Mouse (Mus musculus) hindbrain, embryonic 14.5 days (tissue): ENCODE measurements around the gene Mfsd13b. TPM values are rescaled to one million over a fixed set of nuclear protein-coding genes. Genes with fewer than 3 reads are reported as not detected.
A peak's percentile ranks its signal among the peaks of the same experiment; 100 is the strongest.

Source experiments
- ATAC-seq: fragments of 200-750 bp; cut with Nextera tagmentation; 2 replicates; pipeline ENCODE4 v1.8.0; 2017; ENCODE audit warnings: moderate number of reproducible peaks, mild to moderate bottlenecking, moderate TSS enrichment, moderate library complexity; ENCODE audit not compliant: low FRiP score
- DNase-seq: peaks from one replicate; pipeline ENCODE4 v3.0.0-alpha.2; 2015; ENCODE audit warnings: low spot score
- H3K27ac ChIP-seq: fragments of 300-500 bp; sonication (generic); 2 replicates; pipeline ENCODE4 v1.5.1; 2014; ENCODE audit warnings: mild to moderate bottlenecking, moderate library complexity
- H3K27me3 ChIP-seq: fragments of 300-500 bp; sonication (generic); 2 replicates; pipeline ENCODE4 v1.6.1; 2014; ENCODE audit warnings: mild to moderate bottlenecking, low read length, mixed read lengths; ENCODE audit not compliant: control insufficient read depth, insufficient read depth
- H3K36me3 ChIP-seq: fragments of 300-500 bp; sonication (generic); replicated peaks from 2 replicates; pipeline ENCODE4 v1.6.1; 2014; ENCODE audit not compliant: control insufficient read depth, insufficient read depth
- H3K4me1 ChIP-seq: fragments of 300-500 bp; sonication (generic); replicated peaks from 2 replicates; pipeline ENCODE4 v1.6.1; 2014; ENCODE audit warnings: antibody characterized with exemption, low read length, mixed read lengths; ENCODE audit not compliant: control insufficient read depth, insufficient read depth
- H3K4me2 ChIP-seq: fragments of 300-500 bp; sonication (generic); replicated peaks from 2 replicates; pipeline ENCODE4 v1.6.1; 2014; ENCODE audit warnings: mild to moderate bottlenecking, moderate library complexity
- H3K4me3 ChIP-seq: fragments of 300-500 bp; sonication (generic); replicated peaks from 2 replicates; pipeline ENCODE4 v1.5.1; 2014; ENCODE audit warnings: mild to moderate bottlenecking, low read length
- H3K9ac ChIP-seq: fragments of 300-500 bp; sonication (generic); 2 replicates; pipeline ENCODE4 v1.6.1; 2014
- H3K9me3 ChIP-seq: fragments of 300-500 bp; sonication (generic); 2 replicates; pipeline ENCODE4 v1.6.1; 2016; ENCODE audit warnings: low read length; ENCODE audit not compliant: control insufficient read depth
- WGBS: fragments of 180-500 bp; shearing (Covaris S2); extraction: QIAGEN DNeasy Blood & Tissue Kit; methylation state at CpG from one replicate; pipeline ENCODE4 v1.1.7; 2014; 5-methylcytosine and 5-hydroxymethylcytosine counted together
- polyA plus RNA-seq: library from polyadenylated mRNA; unstranded; fragments of >200 nt; fragmentation: Nextera tagmentation; extraction: Ambion mirVana; gene quantifications from 2 replicates; pipeline ENCODE4 v1.2.1, GENCODE M21; 2014

The Mfsd13b gene
- polyA plus RNA-seq, 1 experiment from 2014 or later = 0.31 TPM

- WGBS = 93% methylated on average over 2 of the region's 2 CpGs
- H3K9me3 ChIP-seq = no peaks in the 10 kb centered on the region
These were observed 65.3 kb downstream of the Mfsd13b start for GRCm38 (mm10) chr7:121047624-121048023.

GRCm38 (mm10) chr7:121053071-121053470, 70.8 kb downstream of the Mfsd13b start:
- Histone ChIP-seq H3K27ac (no peak overlapping the region), H3K9me3 (no peaks in the 10 kb centered on the region), H3K4me1 (no peaks in the 10 kb centered on the region), H3K9ac (no peak overlapping the region), H3K4me3 (no peak overlapping the region), H3K27me3 (no peaks in the 10 kb centered on the region), H3K4me2 (no peak overlapping the region), H3K36me3 (peaks cover 81% of the 10 kb centered on the region)
- WGBS = 83% methylated on average over 4 of the region's 4 CpGs
- ATAC-seq = no peak
- DNase-seq = no peak

More at GRCm38 (mm10) chr7:121047624-121048023, 65.3 kb downstream of the Mfsd13b start:
- no peak for ATAC-seq
- Histone ChIP-seq H3K27me3 (no peaks in the 10 kb centered on the region), H3K9ac (no peak overlapping the region), H3K27ac (no peak overlapping the region), H3K4me3 (no peak overlapping the region), H3K4me1 (0 out of 2 replicates have a peak, but pooled peaks cover 3% of the 10 kb centered on the region), H3K4me2 (no peak overlapping the region), H3K36me3 (peaks cover 32% of the 10 kb centered on the region)
- no peak for DNase-seq

- H3K4me1 ChIP-seq = no peaks in the 10 kb centered on the region
- ATAC-seq = no peak
- no peak overlapping the region for H3K9ac ChIP-seq
- H3K27ac ChIP-seq = no peak overlapping the region
- 55% methylated on average over 6 of the region's 6 CpGs for WGBS
- no peaks in the 10 kb centered on the region for H3K27me3 ChIP-seq
- DNase-seq = no peak
- no peaks in the 10 kb centered on the region for H3K9me3 ChIP-seq
- H3K36me3 ChIP-seq = peaks cover 55% of the 10 kb centered on the region
- no peak overlapping the region for H3K4me2 ChIP-seq
- H3K4me3 ChIP-seq = no peak overlapping the region
These were observed 77.3 kb downstream of the Mfsd13b start for GRCm38 (mm10) chr7:121059477-121060218.

GRCm38 (mm10) chr7:121064309-121064708, 82.0 kb downstream of the Mfsd13b start:
- WGBS = 76% methylated on average over 4 of the region's 4 CpGs
- Histone ChIP-seq H3K27ac (no peak overlapping the region), H3K36me3 (peaks cover 26% of the 10 kb centered on the region; the same call in 1 of the 2 replicates), H3K9me3 (no peaks in the 10 kb centered on the region), H3K27me3 (no peaks in the 10 kb centered on the region), H3K9ac (no peak overlapping the region), H3K4me3 (no peak overlapping the region), H3K4me2 (no peak overlapping the region), H3K4me1 (no peaks in the 10 kb centered on the region)
- DNase-seq (peak; percentile 62), ATAC-seq (no peak)

Other genes with a start within 250 kb of the Mfsd13b start
- 2.0 and 2.6 TPM in 2 replicates for gene Vwa3a, start 243.2 kb upstream of the Mfsd13b start, polyA plus RNA-seq
- not detected in 2 replicates for gene Gm5737, start 170.1 kb upstream of the Mfsd13b start, polyA plus RNA-seq
- 15.0 and 15.9 TPM in 2 replicates for gene Eef2k, start 139.7 kb upstream of the Mfsd13b start, polyA plus RNA-seq
- 16.6 and 17.9 TPM in 2 replicates for gene Polr3e, start 64.8 kb upstream of the Mfsd13b start, polyA plus RNA-seq
- 19.6 and 23.1 TPM in 2 replicates for gene Cdr2, start 197 bp upstream of the Mfsd13b start, polyA plus RNA-seq
- gene Mettl9, start 51.9 kb downstream of the Mfsd13b start, polyA plus RNA-seq = 203 and 209 TPM in 2 replicates
- 0.82 and 1.5 TPM in 2 replicates for gene Igsf6, start 92.1 kb downstream of the Mfsd13b start, polyA plus RNA-seq
- gene Otoa, start 99.1 kb downstream of the Mfsd13b start, polyA plus RNA-seq = 0.07 and 0.20 TPM in 2 replicates